Mouse (Mus musculus): ENCODE data around the gene Sgo1. TPM values are rescaled to one million over a fixed set of nuclear protein-coding genes. Genes with fewer than 3 reads are reported as not detected.
A peak's percentile ranks its signal among the peaks of the same experiment; 100 is the strongest.

Gene Sgo1
- total RNA-seq (2012; rRNA removed), result 19.4 and 22.6 TPM in 2 replicates
- total RNA-seq (2014; rRNA removed), result 35.2 and 38.3 TPM in 2 replicates
- 56.8 and 65.6 TPM in 2 replicates for polyA plus RNA-seq (2012; ENCODE audit: insufficient read length, low read depth)

DNA sequence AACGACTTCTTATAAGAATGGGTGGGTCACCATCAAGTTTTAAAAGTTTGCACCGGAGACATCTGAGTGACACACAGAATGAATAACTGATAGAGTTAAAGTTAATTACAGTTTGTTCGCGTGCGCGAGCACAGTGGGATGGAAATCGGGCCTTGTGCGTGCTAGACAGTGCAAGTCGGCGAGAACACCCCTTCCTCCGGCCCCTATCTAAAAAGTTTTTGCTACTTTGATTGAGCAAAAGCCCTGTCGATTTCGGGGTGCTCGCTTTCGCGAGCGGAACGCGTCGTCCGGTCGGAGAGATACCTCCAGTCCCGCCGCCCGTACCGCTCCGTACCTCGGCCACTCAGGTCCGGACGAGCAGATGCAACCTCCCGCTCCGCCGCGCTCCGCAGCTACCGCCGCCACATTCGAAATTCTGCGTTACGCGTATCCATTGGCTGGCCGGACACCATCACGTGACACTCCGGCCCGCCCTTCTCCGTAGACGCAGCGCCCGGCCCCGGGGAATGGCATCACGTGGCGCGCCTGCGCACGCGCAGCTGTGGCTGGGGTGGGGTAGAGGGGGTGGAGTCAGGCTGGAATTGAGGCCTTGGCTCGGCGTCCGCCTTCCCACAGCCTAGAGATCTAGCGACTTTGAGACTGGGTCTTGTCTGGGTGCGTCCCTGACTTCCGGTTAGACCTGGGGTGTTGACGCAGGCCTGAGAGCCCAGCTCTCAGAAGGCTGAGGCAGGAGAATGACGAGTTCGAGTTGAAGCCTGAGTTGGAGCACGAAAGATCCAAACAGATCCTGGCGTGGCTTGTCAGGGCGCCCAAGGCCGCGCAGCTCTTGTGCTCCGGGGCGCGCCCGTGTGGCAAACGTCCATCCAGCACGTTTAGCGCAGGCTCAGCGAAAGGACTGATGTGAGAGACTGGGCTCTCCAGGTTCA lies at the start of gene Sgo1:
Gene Sgo1 (minus strand): TSS at position 457 of the 926 bp plus-strand sequence.
- H3K4me2 ChIP-seq (ENCODE audit: insufficient read depth, low read depth, poor library complexity, severe bottlenecking), result peak within 1 kb of the TSS; percentile 62
- peaks cover 14 to 30% of the 10 kb centered on the region in 2 experiments for H3K36me3 ChIP-seq (replicated peaks in 1 of 2; ENCODE audit: control insufficient read depth in 1 of 2, insufficient read depth in 1 of 2, low read length in 1 of 2)
- peak; percentile 96 for DNase-seq (ENCODE audit: extremely low read depth)
- H3K4me3 ChIP-seq (replicated peaks in 1 of 3; ENCODE audit: low read depth in 2 of 3, low read length in 2 of 3, poor library complexity in 1 of 3), result peak within 1 kb of the TSS; percentile 63 to 70 (median 66)
- H3K4me1 ChIP-seq (ENCODE audit: control insufficient read depth in 1 of 2, insufficient read depth in 2 of 2), result peaks cover 3 to 33% of the 10 kb centered on the region in 2 experiments; a peak in 3 of 4 replicates
- in situ Hi-C loops (cut with MboI; ENCODE audit: low pct_ligation_motif_present, low pct_unique_long_range_greater_than_20kb, low sequenced_read_pairs), result no loop called here
- H3K9ac ChIP-seq (ENCODE audit: insufficient read depth, low read depth), result peak within 1 kb of the TSS; percentile 76
- H3K9me3 ChIP-seq (replicated peaks; ENCODE audit: low read length), result no peaks in the 10 kb centered on the region
- dilution Hi-C loops (cut with MboI; ENCODE audit: extremely low pct_ligation_motif_present, extremely low pct_unique_long_range_greater_than_20kb, low sequenced_read_pairs), result no loop called here
- H3K79me2 ChIP-seq (replicated peaks; ENCODE audit: control insufficient read depth, extremely low read depth, insufficient read depth, poor library complexity, severe bottlenecking), result peaks cover 23% of the 10 kb centered on the region
- H3K27ac ChIP-seq (ENCODE audit: insufficient read depth, low read depth), result peak within 1 kb of the TSS; percentile 88
- H3K27me3 ChIP-seq (replicated peaks), result no peaks in the 10 kb centered on the region
- TF ChIP-seq MAX (IDR thresholded peaks at IDR 0.05; ENCODE audit: low read length), result peak; percentile 98
- TF ChIP-seq IRF4 (IDR thresholded peaks at IDR 0.05; ENCODE audit: low read depth, low read length), result peak; percentile 38; the same call in 1 of the 2 replicates
- TF ChIP-seq CTCF (conservative IDR thresholded peaks at IDR 0.05 in 1 of 2, IDR thresholded peaks at IDR 0.05 in 1 of 2; ENCODE audit: low read depth in 2 of 2, low read length in 2 of 2), result peak in 1 of 2 experiments; percentile 53; a peak in 2 of 4 replicates
- no peak for TF ChIP-seq JUN (IDR thresholded peaks at IDR 0.05; ENCODE audit: insufficient read depth, low read depth, low read length)
- TF ChIP-seq ZC3H11A (IDR thresholded peaks at IDR 0.05; ENCODE audit: low read depth, low read length), result no peak
- TF ChIP-seq UBTF (IDR thresholded peaks at IDR 0.05; ENCODE audit: low read depth, low read length), result peak; percentile 76; the same call in 1 of the 2 replicates
- TF ChIP-seq USF2 (conservative IDR thresholded peaks at IDR 0.05; ENCODE audit: low read depth, low read length), result peak; percentile 100
- TF ChIP-seq NRF1 (IDR thresholded peaks at IDR 0.05; ENCODE audit: low read depth, low read length), result peak; percentile 98
- no peak for TF ChIP-seq MAFK (IDR thresholded peaks at IDR 0.05; ENCODE audit: insufficient replicate concordance, low read length)
- TF ChIP-seq CHD1 (IDR thresholded peaks at IDR 0.05; ENCODE audit: low read depth, low read length), result no peak
- TF ChIP-seq GABPA (IDR thresholded peaks at IDR 0.05; ENCODE audit: insufficient replicate concordance, low read depth, low read length), result no peak
- TF ChIP-seq CHD2 (IDR thresholded peaks at IDR 0.05; ENCODE audit: low read length), result no peak
- peak; percentile 76 for TF ChIP-seq BHLHE40 (IDR thresholded peaks at IDR 0.05; ENCODE audit: low read depth, low read length)
- peak; percentile 67 for TF ChIP-seq ELF1 (IDR thresholded peaks at IDR 0.05; ENCODE audit: low read depth, low read length)
- peak; percentile 83; the same call in 1 of the 2 replicates for TF ChIP-seq POLR2AphosphoS2 (IDR thresholded peaks at IDR 0.05; ENCODE audit: low read depth, low read length)
- no peak for TF ChIP-seq ZNF384 (IDR thresholded peaks at IDR 0.05; ENCODE audit: low read depth, low read length)
- 0 out of 2 replicates have a peak, but pooled peaks have one; percentile 63 for TF ChIP-seq KAT2A (IDR thresholded peaks at IDR 0.05; ENCODE audit: insufficient replicate concordance, low read length)
- peak; percentile 79 for TF ChIP-seq TCF12 (IDR thresholded peaks at IDR 0.05; ENCODE audit: low read depth, low read length)
- TF ChIP-seq JUND (conservative IDR thresholded peaks at IDR 0.05; ENCODE audit: low read depth, low read length), result no peak
- peak; percentile 98 for TF ChIP-seq SIN3A (IDR thresholded peaks at IDR 0.05; ENCODE audit: low read length)
- TF ChIP-seq HCFC1 (IDR thresholded peaks at IDR 0.05; ENCODE audit: low read depth, low read length), result peak; percentile 72
- TF ChIP-seq TBP (conservative IDR thresholded peaks at IDR 0.05; ENCODE audit: low read depth, low read length), result peak; percentile 67; the same call in 1 of the 2 replicates
- TF ChIP-seq ETS1 (conservative IDR thresholded peaks at IDR 0.05; ENCODE audit: low read depth, low read length), result 0 out of 2 replicates have a peak, but pooled peaks have one; percentile 12
- peak; percentile 76 for TF ChIP-seq NELFE (IDR thresholded peaks at IDR 0.05; ENCODE audit: low read depth, low read length)
- no peak for TF ChIP-seq EP300 (IDR thresholded peaks at IDR 0.05; ENCODE audit: low read length)
- peak; percentile 64; the same call in 1 of the 2 replicates for TF ChIP-seq MYC (IDR thresholded peaks at IDR 0.05; ENCODE audit: low read depth, low read length)
- TF ChIP-seq SMC3 (IDR thresholded peaks at IDR 0.05; ENCODE audit: low read depth, low read length), result peak; percentile 12; the same call in 1 of the 2 replicates
- TF ChIP-seq MEF2A (IDR thresholded peaks at IDR 0.05; ENCODE audit: borderline replicate concordance, low read depth, low read length), result no peak
- no peak for TF ChIP-seq RCOR1 (conservative IDR thresholded peaks at IDR 0.05; ENCODE audit: low read depth, low read length)
- no peak for TF ChIP-seq ZKSCAN1 (IDR thresholded peaks at IDR 0.05; ENCODE audit: borderline replicate concordance, low read depth, low read length)
- no peak for TF ChIP-seq RAD21 (IDR thresholded peaks at IDR 0.05; ENCODE audit: low read depth, low read length)
- TF ChIP-seq ZMIZ1 (IDR thresholded peaks at IDR 0.05; ENCODE audit: low read depth, low read length), result peak; percentile 95
- peak; percentile 97 for TF ChIP-seq POLR2A (IDR thresholded peaks at IDR 0.05; ENCODE audit: low read depth, low read length)
- no peak for TF ChIP-seq PAX5 (IDR thresholded peaks at IDR 0.05; ENCODE audit: low read length)
- TF ChIP-seq MAZ (IDR thresholded peaks at IDR 0.05; ENCODE audit: low read depth, low read length), result no peak
- peak; percentile 89; the same call in 1 of the 2 replicates for TF ChIP-seq E2F4 (IDR thresholded peaks at IDR 0.05; ENCODE audit: insufficient replicate concordance, low read depth, low read length)
- TF ChIP-seq USF1 (IDR thresholded peaks at IDR 0.05; ENCODE audit: low read depth, low read length), result peak; percentile 100
